Mouse (Mus musculus): ENCODE measurements around the gene Tulp3. TPM values are rescaled to one million over a fixed set of nuclear protein-coding genes. Genes with fewer than 3 reads are reported as not detected.
A peak's percentile ranks its signal among the peaks of the same experiment; 100 is the strongest.
"Not testable (repeated sequence)": the region's sequence is repeated elsewhere in the genome, so short reads cannot be mapped to it uniquely, and the experiment has no call there.

The Tulp3 gene
- polyA plus RNA-seq (2012; rRNA removed), result 4.0 and 4.7 TPM in 2 replicates

DNA sequence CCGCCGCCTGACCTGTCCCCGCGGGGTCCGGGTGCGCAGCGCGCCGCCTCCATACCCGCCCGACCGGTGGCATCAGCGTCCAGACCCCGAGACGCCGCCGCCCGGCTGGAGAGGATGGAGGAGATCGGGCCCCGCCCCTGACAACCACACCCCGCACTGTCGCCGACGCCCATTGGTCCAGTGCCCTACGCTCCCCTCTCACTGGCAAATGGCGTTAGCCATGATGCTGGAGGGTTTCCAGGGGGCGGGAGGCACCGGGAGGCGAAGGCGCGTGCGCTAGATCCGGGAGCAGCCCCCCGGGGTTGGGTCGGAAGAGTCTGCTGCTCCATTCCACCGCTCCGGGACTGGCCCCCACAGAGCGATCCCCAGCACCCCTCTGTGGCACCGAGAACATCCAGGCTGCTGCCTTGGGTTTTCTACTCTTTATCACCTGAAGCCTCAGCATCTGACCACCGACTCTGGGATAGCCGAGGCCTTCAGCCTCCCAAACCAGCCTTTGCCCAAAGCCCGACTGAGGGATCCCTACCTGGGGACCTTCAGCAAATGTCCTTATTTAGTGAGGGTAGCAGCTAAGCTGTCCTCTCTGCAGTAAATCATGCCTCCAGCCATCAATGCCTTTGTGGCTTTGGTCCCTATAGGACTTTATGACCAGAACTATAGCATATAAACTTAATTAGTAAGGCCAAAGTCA lies at the start of gene Tulp3:
Tulp3 (minus strand) TSS at position 126 of the 691 bp plus-strand sequence.
- under 1% methylated on average over 42 of the region's 42 CpGs for WGBS
- peak; percentile 43 for DNase-seq (ENCODE audit: low read depth, low spot score)

DNA sequence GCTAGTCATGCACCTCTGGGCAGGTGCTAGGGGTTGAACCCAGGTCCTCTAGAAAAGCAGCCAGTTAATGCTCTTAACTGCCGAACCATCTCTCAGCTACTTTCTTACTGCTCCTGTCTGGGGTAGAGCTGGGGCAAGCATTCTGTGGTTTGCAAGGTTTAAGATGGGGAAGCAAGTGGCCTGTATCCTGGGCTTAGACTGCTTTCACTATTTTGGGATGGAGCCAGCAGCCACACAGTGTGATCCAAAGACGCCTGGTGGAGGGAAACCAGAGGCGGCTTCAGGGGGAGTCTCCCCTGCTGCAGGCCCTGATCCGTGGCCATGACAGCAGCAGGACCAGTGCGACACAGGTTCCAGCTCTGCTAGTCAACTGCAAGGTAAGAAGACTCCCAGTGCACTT lies 49.1 kb upstream of the Tulp3 start:
- DNase-seq (ENCODE audit: low read depth, low spot score), result no peak
- 53% methylated on average over 5 of the region's 5 CpGs for WGBS

DNA sequence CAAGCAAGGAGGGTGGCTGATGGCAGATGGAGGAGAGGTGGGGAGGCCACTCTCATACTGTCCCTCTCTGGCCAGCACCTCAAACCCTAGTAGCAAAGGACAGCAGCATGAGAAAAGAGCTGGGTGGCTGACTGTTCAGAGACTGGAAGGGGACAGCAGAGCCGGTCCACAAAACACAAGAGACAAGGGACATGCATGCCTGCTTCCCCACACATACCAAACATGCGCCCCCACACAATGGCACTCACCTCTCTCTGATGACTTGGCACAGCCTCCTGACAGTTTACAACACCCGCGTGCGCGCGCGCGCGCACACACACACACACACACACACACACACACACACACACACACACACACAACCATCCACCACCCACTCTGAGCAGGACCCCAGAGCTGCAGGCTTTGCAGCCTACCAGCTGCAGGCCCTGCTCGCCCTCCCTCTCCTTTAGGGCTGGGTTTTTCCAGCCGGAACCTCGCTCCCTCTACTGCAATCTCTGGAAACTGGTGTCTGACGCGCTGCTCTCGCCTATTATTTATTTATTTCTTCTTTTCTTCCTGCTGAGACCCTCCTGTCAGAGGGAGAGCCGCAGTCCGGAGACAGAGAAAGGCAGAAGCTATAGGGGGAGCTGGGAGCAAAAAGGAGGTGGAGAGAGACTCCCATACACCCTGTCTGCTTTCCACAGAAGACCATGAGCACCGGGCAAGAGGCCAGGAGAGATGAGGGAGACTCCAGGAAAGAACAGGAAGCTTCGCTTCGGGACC lies 44.0 kb upstream of the Tulp3 start:
- 14% methylated on average over 21 of the region's 21 CpGs for WGBS
- DNase-seq (ENCODE audit: low read depth, low spot score), result no peak

GRCm38 (mm10) chr6:128398996-128399395 lies 43.3 kb upstream of the Tulp3 start, which contains the start of gene Nrip2:
Gene Nrip2 (plus strand): TSS chr6:128399296.
- 79% methylated on average over 3 of the region's 3 CpGs for WGBS
- no peak for DNase-seq (ENCODE audit: low read depth, low spot score)

DNA sequence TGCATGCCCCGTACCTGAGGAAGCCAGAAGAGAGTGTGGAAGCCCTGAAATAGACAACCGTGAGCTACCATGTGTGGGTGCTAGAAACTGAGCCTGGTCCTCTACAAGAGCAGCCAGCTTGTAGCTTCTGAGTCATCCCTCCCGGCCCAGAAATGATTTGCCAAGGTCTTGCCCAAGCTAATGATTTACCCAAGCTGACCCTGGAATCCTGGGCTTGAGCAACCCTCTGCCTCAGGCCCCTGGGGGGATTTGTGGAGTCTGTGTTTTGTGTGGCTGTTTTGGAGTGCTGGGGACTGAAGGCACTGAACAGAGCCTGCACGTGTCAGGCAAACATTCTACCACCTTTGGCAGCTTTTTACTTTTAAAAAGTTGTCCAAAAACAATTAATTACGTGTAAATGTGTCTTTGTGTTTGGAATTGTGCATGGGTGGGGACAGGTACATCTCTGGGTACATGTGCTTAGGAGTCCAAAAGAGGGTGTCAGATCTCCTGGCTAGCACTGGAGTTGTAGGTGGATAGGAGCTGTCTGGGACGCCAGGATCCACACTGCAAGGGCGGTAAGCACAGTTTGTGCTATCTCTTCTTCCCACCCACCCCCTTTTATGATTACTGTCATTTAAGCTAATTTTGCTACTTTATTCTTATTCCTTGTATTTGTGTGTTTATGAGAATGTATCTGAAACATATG lies 42.1 kb upstream of the Tulp3 start:
- no peak for DNase-seq (ENCODE audit: low read depth, low spot score)
- WGBS, result 60% methylated on average over 7 of the region's 7 CpGs

GRCm38 (mm10) chr6:128390683-128391082 lies 35.0 kb upstream of the Tulp3 start:
- WGBS, result 12% methylated on average over 1 of the region's 1 CpGs
- DNase-seq (ENCODE audit: low read depth, low spot score), result no peak

GRCm38 (mm10) chr6:128389185-128389584 lies 33.5 kb upstream of the Tulp3 start:
- DNase-seq (ENCODE audit: low read depth, low spot score), result no peak
- WGBS, result 32% methylated on average over 1 of the region's 1 CpGs

- 34% methylated on average over 1 of the region's 1 CpGs for WGBS
- DNase-seq (ENCODE audit: low read depth, low spot score), result no peak
Observed at GRCm38 (mm10) chr6:128385026-128385425, 29.4 kb upstream of the Tulp3 start.

DNA sequence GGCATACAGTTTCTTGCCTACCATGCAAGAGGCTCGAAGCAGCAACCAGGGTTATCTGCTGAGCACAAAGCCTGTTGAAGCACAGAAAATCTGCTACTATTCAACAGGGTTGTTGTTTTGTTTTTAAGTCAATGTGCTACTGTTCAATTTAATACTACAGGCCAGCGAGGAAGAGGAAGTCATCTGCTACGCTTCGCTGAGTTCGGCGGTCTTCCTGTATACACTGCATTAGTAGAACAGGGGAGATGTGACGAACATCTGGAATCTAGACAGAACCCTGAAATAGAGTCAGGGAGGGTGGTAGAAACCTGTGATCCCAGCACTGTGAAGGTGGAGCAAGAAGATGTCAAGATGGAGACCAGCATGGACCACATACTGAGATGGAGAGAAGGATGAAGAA lies 28.1 kb upstream of the Tulp3 start:
- no peak for DNase-seq (ENCODE audit: low read depth, low spot score)
- WGBS, result 73% methylated on average over 7 of the region's 7 CpGs

GRCm38 (mm10) chr6:128381254-128381653 lies 25.6 kb upstream of the Tulp3 start:
- no peak for DNase-seq (ENCODE audit: low read depth, low spot score)
- 53% methylated on average over 3 of the region's 3 CpGs for WGBS

GRCm38 (mm10) chr6:128380594-128381167 lies 25.0 kb upstream of the Tulp3 start:
- 69% methylated on average over 1 of the region's 1 CpGs for WGBS
- DNase-seq (ENCODE audit: low read depth, low spot score), result not testable (repeated sequence)

DNA sequence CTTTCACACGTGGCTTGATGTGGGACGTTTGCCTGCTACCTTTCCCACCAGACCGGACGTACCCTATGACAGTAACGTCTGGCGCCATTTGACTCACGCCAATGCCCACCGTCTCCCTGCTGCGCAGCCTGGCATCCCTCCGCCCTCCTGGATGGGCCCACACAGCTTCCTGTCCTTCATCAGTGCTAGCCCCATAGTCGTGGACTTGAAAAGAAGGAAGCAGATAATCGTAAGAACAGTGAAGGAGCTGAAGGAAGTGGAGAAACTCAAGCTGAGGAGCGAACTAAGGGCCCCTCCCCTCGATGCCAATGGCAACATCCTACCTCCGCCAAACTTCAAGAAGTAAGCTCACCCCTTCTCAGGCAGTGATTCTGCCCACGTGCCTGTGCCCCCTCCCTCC lies 24.0 kb upstream of the Tulp3 start:
- 82% methylated on average over 16 of the region's 16 CpGs for WGBS
- no peak for DNase-seq (ENCODE audit: low read depth, low spot score)

DNA sequence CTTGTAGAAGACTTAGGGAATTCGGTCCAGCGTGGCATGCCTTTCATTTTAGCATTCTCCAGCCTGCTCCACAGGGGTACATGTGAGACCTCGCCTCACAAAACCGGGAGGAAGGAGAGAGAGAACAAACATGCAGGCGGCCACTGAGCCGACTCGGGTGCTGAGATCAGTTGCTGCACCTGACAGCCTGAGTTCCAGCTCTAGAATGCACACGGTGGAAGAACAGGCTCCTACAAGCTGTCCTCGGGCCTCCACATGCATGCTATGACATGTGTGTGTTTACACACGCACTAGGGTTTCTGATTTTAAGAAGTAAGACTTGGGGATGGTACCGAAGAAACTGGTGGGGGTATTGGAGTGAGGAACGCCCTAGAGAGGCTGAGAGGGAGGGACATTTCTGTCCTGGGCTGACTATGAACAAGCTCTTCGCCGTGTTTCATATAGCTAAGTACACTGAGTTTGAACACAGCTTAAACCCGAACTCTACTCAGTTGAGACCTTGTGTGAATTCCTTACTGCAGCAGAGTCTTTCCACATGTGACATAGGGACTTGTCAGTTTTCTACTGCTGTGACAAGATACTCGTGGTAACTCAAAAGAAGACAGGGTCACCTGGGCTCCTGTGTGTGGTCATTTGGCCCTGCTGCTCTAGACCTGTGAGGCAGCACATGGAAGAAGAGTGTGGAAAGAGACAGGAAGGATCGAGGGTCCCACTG lies 20.9 kb upstream of the Tulp3 start:
- DNase-seq (ENCODE audit: low read depth, low spot score), result no peak
- 88% methylated on average over 17 of the region's 17 CpGs for WGBS

DNA sequence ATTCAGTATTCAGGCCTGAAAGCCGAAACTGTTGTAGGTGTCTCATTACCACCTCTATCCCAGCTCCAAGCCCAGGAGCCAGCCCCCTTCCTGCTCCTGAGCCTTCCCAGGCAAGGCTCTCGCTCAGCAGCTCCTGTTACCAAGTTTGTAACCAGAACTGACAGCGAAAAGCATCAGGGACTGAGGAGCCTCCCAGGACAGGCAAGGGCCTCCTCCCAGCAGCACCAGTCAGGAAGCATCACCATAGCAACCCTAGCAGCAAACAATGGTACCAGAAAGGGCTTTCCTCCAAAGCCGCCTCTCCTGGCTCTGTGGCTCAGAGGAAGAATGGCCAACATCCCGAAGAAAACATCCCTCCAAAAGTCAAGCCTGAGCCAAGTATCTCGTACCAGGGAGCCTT lies 19.5 kb upstream of the Tulp3 start, which contains the start of the genes Tex52 and Gm44596:
Tex52 (plus strand) TSS at position 265 of the 400 bp plus-strand sequence.
Gm44596 (plus strand) TSS at position 312 of the 400 bp plus-strand sequence.
- no peak for DNase-seq (ENCODE audit: low read depth, low spot score)

GRCm38 (mm10) chr6:128370040-128370439 lies 14.4 kb upstream of the Tulp3 start:
- DNase-seq (ENCODE audit: low read depth, low spot score), result no peak

More for the DNA sequence above, 19.5 kb upstream of the Tulp3 start, which contains the start of the genes Tex52 and Gm44596:
- 56% methylated on average over 6 of the region's 6 CpGs for WGBS

GRCm38 (mm10) chr6:128366466-128366865 lies 10.8 kb upstream of the Tulp3 start:
- 91% methylated on average over 5 of the region's 5 CpGs for WGBS

More at GRCm38 (mm10) chr6:128370040-128370439, 14.4 kb upstream of the Tulp3 start:
- WGBS, result 93% methylated on average over 5 of the region's 5 CpGs

DNA sequence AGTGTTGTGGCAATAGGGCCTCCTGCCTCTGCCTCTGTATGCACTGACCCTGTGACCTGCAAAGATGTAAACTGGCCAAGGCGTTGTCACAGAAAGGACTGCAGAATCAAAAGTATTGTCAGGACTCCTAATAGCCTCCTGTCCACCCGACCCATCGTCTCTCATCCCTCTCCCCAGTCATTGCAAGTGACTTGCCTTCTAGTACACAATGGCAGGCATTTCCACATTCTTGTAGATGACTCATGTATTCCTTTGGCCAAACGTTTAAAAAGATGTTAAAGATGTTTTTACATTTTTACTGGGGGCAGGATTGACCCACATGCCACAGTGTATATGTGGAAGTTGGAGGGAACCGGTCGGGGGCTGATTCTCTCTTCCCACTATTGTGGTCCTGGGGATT lies 9.1 kb upstream of the Tulp3 start:
- WGBS, result 61% methylated on average over 6 of the region's 6 CpGs
- DNase-seq (ENCODE audit: low read depth, low spot score), result no peak

More at GRCm38 (mm10) chr6:128366466-128366865, 10.8 kb upstream of the Tulp3 start:
- no peak for DNase-seq (ENCODE audit: low read depth, low spot score)

DNA sequence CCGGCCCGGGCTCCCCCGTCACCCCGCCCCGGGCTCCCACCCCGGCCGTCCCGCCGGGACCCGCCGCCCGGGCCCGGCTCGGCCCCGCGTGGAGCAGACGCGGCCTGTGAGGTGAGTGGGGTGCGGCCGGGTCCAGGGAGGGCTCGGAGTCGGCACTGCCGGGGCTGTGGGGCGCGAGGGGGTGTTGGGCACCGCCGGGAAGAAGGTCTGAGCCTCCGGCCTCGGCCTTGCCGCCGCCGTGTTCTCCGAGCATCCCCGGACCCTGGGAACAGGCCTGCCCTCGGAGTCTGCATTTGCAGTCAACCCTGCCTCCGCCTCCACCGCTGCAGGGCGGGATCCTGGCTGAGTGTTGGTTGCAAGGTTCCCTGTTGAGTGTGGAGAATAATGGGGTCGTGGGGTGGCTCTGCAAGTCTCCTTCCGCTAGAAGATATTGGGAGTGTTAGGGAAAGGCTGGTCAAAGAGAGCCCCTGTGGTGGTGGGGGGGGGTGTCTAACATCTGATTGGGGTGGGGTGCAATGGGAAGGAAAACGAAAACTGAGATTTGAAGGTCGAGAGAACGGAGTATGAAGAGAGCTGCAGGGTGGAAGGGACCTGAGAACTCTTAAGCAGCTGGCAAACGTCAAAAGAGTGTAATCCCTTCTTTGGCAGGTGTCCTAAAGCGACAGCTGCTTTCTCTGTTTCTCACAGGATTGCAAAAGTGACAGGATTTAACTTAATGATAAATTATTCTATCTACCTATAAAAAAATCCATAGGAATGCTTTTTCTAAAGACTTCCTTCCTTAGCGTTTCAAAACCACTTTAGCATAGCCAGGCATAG lies 7.6 kb upstream of the Tulp3 start:
- WGBS, result 3% methylated on average over 46 of the region's 46 CpGs
- DNase-seq (ENCODE audit: low read depth, low spot score), result no peak
